Mouse (Mus musculus) thymus, adult 18-20 months (tissue): Measurements from ENCODE around the gene Aup1.
A peak's percentile ranks its signal among the peaks of the same experiment; 100 is the strongest.

ENCODE experiments used
- DNase-seq, 2 experiments: peaks; one replicate each; pipeline ENCODE4 v3.0.0; 2022; ENCODE audit warnings: mixed read lengths in 2 of 2

Aup1 gene

GRCm38 (mm10) chr6:83070311-83071219, 16.2 kb downstream of the Aup1 start:
- DNase-seq: no peak

- no peak for DNase-seq
These were observed 16.9 kb downstream of the Aup1 start for GRCm38 (mm10) chr6:83071220-83071619.

GRCm38 (mm10) chr6:83074979-83075378, 20.7 kb downstream of the Aup1 start:
- no peak for DNase-seq

GRCm38 (mm10) chr6:83077630-83078323, 23.5 kb downstream of the Aup1 start, which contains the start of gene Pcgf1:
Pcgf1 (plus strand) TSS chr6:83077869.
- no peak for DNase-seq

GRCm38 (mm10) chr6:83078324-83078858, 24.1 kb downstream of the Aup1 start:
- peak; percentile 95 to 97 for DNase-seq

DNA sequence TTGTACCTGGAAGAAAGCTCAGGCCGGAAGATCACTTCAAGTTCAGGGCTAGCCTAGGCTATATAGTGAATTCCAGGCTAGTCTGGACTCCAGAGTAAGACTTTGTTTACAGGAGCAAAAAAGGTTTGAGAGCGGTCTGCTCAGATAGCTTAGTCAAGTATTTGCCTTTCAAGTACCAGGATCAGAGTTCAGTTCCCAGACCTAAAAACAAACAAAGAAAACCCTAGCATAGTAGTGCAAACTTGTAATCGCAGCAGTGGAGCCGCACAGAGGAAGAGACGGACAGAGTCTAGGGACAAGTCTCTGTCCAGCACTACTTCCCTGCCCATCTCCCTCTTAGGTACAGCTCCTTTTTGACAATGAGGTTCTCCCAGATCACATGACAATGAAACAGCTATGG, 25.9 kb downstream of the Aup1 start:
- no peak for DNase-seq

DNA sequence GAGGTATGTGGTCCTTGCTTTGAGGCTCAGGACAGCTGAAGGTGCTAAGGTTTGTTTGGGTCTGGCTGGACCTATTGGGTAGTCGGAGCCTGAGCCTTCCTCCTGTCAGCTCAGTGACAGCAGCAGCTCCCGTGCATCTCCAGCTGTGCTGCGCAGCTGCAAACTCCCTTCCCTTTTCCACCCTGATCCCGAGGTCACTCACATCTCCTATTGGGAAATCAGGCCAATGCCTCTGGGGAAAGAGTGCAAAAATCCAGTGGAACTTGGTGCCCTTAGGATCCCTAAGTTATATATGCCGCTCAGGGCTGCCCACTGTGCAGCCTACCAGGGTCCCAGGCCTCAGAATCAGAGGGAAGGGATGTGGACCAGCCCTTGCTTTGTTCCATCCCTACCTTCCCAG, 29.2 kb downstream of the Aup1 start:
- DNase-seq: no peak

- DNase-seq: no peak
These were observed 30.2 kb downstream of the Aup1 start for GRCm38 (mm10) chr6:83084477-83084876.

GRCm38 (mm10) chr6:83086121-83087035, 32.1 kb downstream of the Aup1 start, which contains the start of gene Lbx2:
Lbx2 (plus strand) TSS chr6:83086367.
- DNase-seq: no peak

GRCm38 (mm10) chr6:83087205-83087925, 33.0 kb downstream of the Aup1 start:
- no peak for DNase-seq

DNA sequence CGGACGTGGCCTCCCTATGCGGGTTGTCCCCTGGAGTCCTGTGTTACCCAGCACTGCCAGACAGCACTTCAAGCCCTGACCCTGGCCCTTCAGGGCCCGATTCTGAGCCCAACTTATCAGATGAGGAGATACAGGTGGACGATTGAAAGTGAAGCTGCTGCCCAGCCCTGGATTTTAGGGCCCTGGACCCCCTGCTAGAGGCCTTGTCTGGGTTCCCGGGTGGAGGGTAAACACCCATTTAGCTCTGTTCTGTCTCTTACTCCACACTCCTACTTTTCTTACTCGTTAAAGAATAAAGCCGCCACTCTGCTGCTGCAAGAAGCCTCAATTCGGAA, 33.6 kb downstream of the Aup1 start:
- no peak for DNase-seq

DNA sequence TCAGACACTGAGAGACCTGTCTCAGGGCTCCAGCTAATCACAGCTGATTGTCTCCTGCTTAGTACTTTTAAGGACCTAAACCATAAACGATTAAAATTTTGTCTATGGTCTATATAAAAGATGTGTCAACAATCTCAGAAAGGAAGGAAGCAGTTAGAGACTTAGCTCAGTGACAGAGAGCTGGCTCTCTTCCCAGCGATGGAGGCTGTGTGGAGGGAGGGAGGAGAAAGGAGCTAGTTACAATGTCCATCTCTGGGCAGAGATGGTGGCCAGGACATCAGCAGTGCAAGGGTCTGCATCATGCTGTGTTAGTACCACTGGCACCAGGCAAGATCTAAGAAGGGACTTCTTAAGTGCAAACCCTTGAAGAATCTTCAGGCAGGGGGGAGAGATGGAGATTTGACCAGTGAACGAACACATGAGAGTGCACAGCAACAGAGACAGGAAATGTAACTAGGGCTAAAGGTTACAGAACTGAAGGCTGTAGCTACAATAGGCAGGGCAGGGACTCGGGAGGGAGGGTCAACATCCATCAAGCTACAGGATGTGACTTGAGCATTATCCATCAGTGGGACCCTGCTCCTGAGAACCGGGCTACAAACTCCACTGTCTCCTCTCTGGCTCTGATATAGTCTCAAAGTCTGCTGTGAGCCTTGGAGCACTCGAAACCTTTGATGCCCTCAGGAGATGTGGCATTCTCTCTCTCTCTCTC, 38.3 kb downstream of the Aup1 start:
- DNase-seq: no peak

DNA sequence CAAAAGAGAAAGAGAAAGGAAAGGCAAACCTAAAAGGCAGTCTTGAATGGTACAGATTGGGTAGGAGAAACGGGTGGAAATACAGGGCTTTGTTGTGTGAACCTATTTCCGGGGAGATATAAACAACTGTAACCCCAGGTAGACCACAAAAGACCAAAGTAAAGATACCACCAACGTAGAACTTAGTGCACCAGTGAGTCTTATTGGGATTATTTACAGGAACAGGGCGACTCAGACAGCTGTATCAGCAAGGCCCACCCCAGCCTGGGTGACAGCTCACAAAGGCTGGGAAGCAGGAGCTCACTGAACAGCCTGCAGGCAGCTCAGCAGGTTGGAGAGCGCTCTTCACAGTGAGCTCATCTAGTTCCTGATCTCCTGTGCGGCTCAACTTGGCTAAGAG, 41.6 kb downstream of the Aup1 start:
- DNase-seq: peak in 1 of 2 experiments; percentile 57

GRCm38 (mm10) chr6:83098411-83098810, 44.1 kb downstream of the Aup1 start:
- DNase-seq: no peak

- DNase-seq: peak; percentile 83 to 95
These were observed 47.0 kb downstream of the Aup1 start, which contains the start of the genes Ccdc142 and Gm42688 for GRCm38 (mm10) chr6:83101316-83101687. Ccdc142 (plus strand) TSS chr6:83101601. Gm42688 (plus strand) TSS chr6:83101617.

- DNase-seq: peak; percentile 64 to 68
These were observed 47.6 kb downstream of the Aup1 start for GRCm38 (mm10) chr6:83101688-83102556.

DNA sequence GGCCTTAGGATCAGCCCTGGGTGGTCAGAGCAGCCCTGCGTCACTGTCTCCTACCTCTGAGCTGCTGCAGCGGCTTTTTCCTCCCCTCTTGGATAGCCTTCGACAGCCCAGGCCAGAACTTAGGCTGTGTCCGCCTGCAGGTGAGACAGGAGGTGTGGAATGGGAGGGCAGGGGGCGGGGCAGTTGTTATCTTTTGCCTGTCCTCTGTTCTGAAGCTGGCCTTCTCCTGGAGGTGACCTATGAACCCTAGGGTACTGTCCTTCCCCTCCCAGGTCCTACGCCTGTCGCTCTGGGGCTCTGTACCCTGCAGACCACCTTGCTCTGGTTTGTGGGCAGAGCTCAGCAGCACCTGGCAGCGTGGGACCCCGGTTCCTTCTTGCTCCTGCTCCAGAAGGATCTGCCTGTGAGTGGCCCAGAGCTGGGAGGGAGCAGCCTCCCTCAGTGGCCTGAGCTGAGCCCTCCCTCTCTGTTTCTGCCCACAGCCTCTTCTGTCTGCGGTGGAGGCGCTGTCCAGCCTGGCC, 48.9 kb downstream of the Aup1 start:
- no peak for DNase-seq

DNA sequence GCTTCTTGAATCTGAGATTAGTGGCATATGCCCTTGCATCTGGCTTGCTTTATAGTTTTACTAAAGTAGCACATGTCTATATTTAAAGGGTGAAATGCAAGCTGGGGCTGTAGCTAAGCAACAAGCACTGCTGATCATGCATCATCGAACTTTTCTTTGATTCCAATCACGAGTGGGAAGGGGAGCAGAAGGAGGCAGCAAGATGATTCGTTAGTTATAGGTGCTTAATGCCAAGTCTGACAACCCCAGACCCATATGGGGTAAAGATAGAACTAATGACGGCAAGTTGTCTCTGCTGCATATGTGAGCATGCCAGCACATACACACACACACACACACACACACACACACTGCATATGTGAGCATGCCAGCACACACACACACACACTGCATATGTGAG, 49.8 kb downstream of the Aup1 start:
- DNase-seq: no peak
